Mouse (Mus musculus): ENCODE results near the gene Fam216b.

DNA sequence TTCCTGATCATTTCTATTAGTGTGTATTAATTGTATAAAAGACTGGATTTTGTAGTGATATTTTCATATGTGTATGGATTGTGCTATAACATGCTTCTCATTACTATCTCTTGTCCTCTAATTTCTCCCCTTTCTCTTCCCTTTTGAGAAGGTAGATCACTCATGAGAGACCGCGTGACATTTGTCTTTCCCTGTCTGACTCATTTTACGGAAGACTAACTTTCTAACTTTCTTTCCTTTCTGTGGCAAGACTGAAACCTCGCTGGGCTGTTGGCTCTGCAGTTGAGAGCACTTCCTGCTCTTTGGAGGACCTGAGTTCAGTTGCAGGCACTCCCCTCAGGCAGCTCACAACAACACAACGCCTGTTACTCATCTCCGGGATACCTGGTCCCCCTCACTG lies 48.2 kb downstream of the Fam216b start:
- TF ChIP-seq POLR2A (IDR thresholded peaks at IDR 0.05; ENCODE audit: insufficient read length, low read depth) (no peak), USF1 (IDR thresholded peaks at IDR 0.05; ENCODE audit: low read depth) (no peak), MAX (IDR thresholded peaks at IDR 0.05; ENCODE audit: low read depth) (no peak), TCF12 (IDR thresholded peaks at IDR 0.05; ENCODE audit: insufficient read depth, poor library complexity, severe bottlenecking) (no peak), POLR2AphosphoS2 (IDR thresholded peaks at IDR 0.05; ENCODE audit: insufficient read length, low read depth) (no peak), MYOD1 (IDR thresholded peaks at IDR 0.05; ENCODE audit: control insufficient read depth in 1 of 3, insufficient read length in 2 of 3, low read depth in 2 of 3) (no peak), E2F4 (IDR thresholded peaks at IDR 0.05; ENCODE audit: insufficient read depth) (no peak)

Data from myocyte (in vitro differentiated cells).